Mouse (Mus musculus) T-helper 17 cell (primary cell): ENCODE measurements around the gene Angptl4.
"Not testable (repeated sequence)": the region's sequence is repeated elsewhere in the genome, so short reads cannot be mapped to it uniquely, and the experiment has no call there.

Source experiments
- in situ Hi-C, 2 experiments: fragments of 300-600 bp; cut with MboI, MseI; formaldehyde crosslinking; loops; 1 replicate in 1 of 2; 2 replicates in 1 of 2; pipeline ENCODE4 v1.15.1; 2025; ENCODE audit warnings: high pct_unique_total_duplicates in 2 of 2

Angptl4 gene

DNA sequence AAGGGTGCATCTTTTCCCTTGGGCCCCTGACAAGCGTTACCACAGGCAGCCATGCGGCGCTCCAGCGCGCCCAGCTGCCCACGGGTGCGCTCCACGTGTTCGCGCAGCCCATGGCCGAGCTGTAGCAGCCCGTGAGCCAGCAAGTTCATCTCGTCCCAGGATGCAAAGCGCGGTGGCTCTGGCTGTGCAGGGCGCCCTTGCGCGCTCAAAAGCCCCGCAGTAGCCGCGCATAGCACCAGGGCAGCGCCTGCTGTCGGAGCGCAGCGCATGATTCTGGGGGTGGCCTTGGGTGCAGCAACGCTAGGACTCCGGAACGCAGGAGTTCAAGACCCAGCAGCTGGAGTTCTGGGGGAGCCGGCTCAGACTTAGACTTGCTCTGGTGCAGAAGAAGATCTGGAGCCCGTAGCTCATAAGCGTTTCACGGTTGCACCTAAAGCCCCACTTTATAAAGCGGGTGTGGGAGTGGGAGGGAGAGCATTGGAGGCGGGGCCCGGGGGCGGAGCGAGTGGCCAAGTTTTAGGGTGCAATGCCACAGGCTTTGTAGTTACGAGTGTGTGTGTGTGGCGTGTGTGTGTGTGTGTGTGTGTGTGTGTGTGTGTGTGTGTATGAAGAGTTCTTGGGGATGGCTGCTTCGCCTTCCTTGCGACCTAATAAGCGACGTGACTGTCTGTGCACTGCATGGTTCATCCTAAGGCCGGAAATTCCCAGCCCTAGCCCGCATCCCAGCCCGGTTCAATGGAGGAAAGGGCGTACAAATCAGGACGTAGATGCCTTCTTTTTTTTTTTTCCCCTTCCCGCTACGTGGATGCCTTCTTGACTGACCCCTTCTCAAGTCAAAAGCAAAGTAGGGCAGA is at the start of gene Angptl4:
Gene Angptl4 (minus strand): TSS at position 707 of the 854 bp plus-strand sequence.
- in situ Hi-C loops = no loop called here

DNA sequence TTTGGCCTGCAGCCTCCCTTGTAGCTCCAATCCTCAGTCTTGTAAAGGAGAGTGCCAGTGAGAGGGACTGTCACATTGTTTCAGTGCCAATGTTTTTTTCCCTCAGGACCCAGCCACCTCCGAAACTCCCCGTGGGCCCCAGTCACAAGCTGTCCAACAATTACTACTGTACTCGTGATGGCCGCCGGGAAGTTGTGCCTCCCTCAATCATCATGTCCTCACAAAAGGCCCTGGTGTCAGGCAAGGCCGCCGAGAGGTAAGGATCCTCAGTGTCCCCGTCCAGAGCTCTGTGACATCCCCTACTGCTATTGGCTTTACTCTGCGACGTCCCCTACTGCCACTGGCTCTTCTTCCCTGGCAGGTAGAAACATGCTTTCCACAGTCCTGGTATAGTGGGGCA is 47.9 kb upstream of the Angptl4 start:
- in situ Hi-C loops = no loop called here

DNA sequence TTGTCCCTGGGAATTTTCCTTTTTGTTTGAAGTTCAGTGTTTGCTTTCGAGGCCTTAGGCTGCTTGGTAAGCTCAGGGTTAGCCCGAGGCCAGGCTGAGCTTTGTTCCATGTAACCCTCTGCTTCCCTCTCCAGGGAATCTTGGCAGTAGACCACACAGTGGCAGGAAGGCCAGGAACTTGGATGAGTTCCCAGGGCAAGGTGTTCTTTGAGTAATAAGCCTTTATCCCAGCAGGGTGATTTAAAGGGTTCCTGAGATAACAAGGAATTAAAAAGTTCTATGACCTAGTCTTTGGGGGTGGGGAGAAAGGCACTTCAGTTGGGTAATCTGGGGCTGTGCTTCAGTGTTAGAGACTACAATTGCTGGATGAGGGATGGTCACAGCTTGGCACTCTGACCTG is 47.3 kb upstream of the Angptl4 start:
- in situ Hi-C loops = no loop called here

DNA sequence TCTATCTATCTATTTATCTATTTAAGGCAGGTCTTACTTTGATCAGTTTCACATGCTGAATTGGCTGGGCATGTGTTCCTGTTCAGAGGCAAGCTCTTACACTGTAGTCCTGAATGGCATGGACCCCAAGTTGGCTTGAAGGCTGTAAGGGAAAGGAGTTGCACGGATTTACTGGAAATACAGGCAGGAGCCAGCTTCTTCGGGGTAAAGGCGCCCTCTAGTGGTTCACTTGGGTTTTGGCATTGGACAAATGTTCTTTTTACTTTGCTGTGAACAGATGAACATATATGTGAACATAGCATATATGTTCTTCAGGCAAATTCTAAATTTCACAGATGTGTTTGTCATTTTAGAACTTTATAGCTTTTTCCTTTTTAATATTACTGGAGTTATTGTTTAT is 45.2 kb upstream of the Angptl4 start:
- in situ Hi-C loops = no loop called here

DNA sequence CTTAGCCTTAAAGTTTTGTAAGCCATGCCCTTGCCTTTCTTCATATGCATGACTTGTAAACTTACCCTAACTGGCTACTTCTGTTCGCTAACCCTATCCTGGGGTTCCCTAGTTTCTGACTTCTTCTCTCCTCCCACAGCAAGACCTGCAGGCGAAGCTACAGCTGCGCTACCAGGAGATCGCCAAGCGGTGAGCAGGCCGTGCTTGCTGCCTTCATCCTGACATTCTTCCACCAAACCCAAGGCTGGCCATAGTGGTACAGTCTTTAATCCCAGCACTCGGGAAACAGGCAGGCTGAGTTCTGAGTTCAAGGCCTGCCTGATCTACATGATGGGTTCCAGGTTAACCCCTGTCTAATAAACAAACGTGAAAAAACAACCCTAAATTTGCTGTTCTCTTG is 43.8 kb upstream of the Angptl4 start:
- in situ Hi-C loops = no loop called here

DNA sequence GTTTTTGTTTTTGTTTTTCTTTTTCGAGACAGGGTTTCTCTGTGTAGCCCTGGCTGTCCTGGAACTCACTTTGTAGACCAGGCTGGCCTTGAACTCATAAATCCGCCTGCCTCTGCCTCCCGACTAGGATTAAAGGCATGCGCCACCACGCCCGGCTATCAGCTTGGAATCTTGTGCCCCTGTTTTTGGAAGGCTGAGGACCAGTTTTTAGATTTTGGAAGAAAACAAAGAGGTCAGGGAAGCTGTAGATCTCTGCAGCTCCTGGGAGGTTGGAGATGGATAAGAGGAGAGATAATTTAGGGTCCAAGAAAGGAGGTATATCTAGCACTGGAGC is 43.3 kb upstream of the Angptl4 start:
- in situ Hi-C loops = not testable (repeated sequence)

DNA sequence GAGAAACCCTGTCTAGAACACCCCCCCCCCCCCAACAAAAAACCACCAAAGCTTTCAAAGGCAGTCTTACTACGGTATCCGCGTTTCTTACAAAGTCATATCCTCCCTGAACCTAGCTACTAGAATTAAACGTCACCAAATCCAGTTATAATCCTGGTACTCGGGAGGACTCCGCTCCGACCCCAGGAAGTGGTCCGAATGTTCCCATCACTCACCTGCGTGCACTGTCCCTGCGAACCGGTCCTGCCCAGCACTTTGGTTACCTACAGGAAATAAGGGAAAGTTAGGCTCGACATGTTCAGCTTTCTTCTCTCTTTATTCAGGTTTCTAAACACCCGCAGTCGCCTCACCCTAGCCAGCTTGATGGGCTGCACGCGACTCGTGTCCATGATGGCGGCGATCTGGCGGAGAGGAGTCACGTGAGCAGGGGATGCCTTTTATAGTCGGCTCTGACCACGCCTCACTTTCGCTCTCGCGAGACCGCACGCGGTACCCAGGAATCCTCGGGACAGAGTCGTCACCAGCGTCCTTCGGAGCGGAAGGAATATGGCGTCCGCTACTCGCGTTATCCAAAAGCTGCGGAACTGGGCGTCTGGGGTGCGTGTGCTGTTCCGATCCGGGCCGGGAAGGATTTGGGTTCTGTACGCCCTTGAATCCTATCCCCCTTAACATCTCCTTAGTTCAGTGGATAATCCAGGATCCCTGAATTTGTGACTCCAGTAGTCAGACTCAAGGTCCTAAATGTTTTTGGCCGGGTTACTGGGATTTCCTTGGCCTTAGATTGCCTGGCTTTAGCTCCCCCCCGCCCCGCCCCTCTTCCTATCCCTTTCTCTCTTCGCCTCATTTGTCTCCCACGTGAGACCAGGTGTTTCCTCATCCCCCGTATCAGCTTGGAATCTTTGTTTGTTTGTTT is 42.7 kb upstream of the Angptl4 start, which contains the start of the genes Rps28 and Ndufa7:
Gene Rps28 (minus strand): TSS at position 479 of the 913 bp plus-strand sequence.
Gene Ndufa7 (plus strand): TSS at position 489 of the 913 bp plus-strand sequence.
- in situ Hi-C loops = no loop called here

DNA sequence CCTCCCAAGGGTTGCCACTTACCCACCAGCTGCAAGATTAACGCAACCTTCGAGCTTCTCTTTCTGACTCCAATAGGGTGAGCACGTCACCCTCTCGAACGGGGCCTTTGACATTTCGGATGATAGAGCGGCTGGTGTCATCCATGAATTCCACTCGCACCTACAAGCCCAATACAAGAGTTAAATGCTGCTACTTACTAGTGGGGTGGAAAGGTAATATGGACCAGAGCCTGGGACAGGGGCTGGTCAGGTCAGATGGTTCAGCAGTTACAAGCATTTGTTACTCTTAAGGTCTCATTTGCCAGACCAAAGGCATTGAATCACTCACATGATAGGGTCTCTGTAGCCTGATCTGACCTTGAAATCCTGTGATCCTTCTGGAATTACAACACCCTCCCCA is 41.5 kb upstream of the Angptl4 start:
- in situ Hi-C loops = not testable (repeated sequence)

DNA sequence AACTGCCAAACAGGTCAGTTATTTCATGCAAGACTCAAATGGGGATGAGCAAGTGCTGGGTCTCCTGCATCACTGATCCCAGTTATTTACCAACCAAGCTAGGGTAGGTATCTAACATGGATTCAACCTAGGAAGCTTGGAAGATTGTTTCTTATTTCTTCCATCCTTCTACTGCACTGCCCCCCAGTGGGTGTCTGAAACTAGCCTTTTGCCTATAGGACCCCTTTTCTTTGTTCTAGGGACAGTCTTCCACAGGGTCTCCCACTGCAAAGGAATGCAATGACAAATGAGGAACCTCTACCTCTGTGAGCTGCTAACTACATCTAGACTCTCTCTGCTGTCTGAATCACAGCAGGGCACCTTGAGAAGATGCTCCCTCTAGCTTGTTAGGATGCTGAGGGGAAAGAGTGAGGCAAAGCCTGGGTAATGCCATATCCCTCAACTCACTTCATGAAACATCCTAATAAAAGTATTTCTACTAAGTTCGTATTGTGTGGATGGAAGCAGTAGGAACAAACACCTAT is 40.9 kb upstream of the Angptl4 start:
- in situ Hi-C loops = no loop called here

DNA sequence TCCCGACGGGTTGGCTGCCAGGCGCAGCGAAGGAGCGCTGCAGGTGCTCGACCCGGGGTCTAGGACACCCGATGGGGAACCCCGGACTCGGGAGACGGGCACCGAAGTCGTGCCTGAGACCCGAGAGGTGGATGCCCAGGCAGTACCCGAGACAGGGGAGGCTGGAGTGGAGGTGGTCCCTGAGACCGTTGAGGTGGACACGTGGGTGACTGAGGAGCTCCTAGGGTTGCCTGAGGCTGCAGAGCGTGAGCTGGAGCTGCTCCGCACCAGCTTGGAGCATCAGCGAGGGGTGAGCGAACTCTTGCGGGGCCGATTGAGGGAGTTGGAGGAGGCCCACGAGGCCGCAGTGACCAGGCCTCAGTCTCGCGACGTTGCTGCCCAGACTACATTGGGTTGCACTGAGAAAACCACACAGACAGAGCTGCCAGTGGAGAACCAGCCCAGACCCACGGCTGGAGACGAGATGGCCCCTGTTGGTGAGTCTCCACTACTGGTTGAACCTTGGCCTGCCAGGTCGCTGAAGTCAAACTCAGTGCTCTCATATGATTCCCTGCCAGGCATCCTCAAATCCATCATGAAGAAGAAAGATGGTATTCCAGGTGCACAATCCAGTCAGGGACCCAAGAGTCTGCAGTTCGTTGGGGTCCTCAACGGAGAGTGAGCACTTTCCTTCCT is 36.5 kb upstream of the Angptl4 start:
- in situ Hi-C loops = no loop called here

DNA sequence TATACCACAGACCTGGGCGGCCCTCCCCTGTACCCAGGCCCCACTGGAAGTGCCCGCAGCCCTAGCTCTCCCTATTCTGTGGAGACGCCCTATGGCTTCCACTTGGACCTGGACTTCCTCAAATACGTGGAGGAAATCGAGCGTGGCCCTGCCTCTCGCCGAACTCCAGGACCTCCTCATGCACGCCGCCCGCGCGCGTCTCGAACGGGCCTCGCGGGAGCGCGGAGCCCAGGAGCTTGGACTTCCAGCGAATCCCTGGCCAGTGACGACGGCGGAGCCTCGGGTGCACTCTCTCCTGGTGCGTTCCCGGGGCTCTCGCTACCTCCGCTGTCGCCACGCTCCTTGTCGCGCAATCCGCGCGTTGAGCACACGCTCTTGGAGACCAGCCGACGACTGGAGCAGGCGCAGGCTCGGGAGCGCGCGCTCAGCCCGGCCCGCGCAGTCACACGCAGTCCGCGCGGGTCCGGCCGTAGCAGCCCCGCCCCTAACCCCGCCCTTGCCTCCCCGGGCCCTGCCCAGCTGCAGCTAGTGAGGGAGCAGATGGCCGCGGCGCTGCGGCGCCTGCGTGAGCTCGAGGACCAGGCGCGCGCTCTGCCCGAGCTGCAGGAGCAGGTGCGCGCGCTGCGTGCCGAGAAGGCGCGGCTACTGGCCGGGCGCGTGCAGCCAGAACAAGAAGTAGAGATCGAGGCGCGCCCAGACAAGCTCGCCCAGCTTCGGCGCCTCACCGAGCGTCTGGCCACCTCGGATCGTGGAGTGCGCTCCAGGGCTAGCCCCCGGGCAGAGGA is 35.7 kb upstream of the Angptl4 start:
- in situ Hi-C loops = no loop called here

DNA sequence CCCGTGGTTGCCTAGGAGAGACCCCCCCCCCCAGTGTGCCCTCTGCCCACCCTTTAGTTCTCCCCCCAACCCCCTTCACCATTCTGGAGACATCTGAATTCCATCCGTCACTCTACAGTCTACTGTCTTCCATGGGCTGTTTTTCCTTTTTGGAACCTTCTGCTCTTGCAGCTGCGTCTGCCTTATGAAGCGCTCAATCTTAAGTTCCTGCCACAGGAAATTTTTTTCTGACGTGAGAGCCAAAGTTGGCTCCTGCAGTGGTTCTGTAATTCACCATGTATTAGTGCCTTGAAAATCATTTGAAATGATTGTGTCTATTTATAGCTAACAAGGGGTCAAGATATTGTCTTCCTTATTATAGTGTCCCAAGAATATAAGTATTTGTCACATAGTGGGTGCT is 35.0 kb upstream of the Angptl4 start:
- in situ Hi-C loops = no loop called here

DNA sequence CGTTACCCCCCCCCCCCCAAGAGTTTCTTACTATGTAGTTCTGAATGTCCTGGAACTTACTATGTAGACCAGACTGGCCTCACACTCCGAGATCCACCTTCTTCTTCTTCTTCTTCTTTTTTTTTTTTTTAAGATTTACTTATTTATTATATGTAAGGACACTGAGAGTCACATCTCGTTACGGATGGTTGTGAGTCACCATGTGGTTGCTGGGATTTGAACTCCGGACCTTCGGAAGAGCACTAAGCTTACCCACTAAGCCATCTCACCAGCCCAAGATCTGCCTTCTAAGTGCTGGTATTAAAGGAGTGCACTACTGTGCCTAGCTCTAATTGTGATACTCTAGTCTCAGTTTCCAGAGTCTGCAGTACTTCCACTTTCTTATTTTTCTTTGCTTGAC is 33.8 kb upstream of the Angptl4 start:
- in situ Hi-C loops = no loop called here

DNA sequence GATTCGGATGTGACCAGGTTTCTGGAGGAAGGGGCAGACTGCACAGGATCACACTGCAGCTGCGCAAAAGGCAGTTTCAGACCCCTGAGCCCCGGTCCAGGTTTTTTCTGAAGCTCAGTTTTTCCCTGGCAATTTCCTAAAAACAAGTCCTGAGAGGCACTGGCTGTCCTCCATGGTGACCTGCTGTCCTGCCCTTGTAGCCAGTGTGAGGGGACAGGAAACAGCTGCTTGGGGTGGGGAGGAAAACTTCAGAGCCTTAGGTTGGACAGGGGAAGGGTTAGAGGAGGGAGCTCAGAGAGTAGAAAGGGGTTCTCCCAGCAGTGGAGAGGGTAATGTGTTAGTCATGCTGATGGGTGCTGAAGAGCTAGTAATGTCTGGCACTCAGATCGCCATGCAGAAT is 31.4 kb upstream of the Angptl4 start:
- in situ Hi-C loops = no loop called here

DNA sequence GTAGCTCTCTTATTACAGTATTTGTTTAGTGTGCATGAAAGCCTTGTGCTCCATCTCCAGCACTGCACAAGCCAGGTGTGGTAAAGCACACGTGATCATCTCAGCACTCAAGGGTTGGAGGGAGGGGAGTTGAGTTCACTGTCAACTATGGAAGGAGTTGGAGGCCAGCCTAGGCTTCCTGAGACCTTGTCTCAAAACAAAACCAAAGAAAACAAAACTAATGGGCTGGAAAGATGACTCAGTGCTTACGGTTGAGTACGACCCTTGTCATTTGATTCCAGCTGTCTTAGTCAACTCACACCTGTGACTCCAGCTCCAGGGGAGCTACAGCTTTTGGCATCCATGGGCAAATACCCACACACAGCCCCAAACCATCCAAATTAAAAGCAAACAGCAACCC is 30.8 kb upstream of the Angptl4 start:
- in situ Hi-C loops = no loop called here

DNA sequence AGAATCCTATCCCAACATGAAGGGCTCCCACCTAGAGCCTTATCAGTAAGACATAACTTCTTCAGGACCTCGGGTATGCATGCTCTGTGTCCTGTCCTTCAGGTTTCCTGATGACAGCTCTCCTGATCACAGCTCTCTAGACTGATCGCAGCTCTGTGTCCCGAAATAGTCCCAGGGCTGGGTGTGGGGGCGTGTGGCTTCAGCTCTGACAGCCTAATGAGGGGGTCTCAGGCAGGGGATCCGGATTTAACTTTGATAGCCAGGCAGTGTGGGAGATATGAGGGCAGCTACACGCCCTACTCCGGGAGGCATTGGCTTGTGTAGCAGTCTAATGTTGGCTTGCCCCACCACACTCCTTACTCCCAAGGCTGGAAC is 29.5 kb upstream of the Angptl4 start:
- in situ Hi-C loops = no loop called here

DNA sequence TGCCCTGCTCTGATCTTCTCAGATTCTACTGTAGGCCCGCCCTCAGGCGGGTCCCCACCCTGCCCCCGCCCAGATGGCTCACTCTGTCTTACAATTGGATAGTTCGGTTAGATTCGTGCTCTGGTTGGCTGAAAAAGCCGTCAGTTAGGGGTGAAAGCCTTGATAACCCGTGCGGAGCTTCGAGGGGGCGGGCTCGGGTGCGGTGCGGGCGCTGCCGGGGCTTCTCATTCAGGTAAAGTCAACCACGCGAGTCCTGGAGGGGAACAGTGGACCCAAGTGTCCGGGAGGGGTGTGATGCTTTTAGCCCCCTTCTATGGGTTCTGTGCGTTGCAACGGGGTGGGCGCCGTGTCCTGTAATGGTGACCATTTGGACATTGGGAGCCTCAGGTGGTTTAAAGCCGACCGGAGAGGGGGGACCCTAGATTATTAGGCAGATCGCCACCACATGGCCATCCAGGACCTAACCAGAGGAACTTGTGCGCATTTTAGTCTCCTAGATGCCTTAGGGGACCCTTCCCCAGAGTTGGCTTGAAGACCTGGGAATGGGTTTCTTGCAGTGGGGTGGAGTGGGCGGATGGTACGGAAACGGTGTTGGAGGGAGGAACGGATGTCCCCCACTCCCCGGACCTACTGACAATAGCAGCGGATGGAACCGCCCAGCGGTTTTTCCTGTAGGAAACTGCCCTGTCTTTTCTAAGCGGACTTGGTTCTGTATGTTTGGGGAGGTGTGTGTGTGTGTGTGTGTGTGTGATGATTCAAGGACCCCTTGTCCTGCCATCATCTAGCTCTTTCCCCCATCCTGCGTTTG is 28.9 kb upstream of the Angptl4 start, which contains the start of gene Kank3:
Gene Kank3 (plus strand): TSS at position 186 of the 808 bp plus-strand sequence.
- in situ Hi-C loops = no loop called here

DNA sequence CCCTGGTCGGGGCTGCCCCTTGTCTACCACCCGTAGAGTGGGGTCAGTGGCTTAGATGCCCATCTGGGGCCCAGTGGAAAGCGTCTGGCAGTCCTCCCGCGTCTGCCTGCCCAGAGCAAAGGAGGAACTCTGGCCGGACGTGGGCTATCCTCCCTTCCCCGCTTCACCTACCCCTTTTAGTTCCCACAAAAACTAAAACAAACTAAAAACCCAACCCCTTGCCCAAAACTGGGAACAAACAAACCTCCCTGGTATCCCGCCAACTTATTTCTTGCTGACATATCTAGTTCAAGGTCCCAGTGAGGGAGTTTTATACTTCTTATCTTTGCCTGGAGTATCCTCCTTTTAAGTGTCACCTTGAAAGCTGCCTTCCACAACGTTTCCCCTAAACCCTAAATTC is 26.6 kb upstream of the Angptl4 start:
- in situ Hi-C loops = no loop called here

DNA sequence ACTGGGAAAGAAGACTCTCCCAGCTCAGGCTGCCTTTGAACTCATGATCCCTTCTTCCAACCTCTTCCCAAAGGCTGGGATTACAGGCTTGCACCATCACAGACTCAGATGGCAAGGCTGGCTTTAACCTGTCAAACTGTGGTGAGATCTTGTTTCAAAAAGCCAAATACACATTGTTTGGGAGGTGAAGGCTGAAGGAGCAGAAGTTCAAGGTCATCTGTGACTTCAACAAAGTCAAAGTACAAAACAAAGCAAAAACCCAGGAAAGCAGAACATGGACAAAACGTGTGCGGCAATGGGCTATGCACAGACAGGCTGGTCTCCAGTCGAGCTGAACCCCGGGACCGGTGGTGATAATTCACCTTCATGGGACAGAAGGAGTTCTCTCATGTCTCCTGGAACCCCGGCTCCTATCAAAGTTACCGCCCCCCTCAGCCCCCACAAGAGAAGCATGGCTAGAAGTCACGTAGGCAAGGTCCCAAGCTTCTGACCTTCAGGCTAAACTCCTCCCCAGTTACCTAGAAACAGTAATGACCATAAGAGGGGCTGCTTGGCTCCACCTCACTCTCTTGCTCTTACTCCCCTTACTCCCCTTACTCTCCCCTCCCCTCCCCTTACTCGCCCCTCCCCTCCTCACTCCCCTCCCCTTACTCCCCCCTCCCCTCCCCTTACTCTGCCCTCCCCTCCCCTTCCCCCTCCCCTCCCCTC is 25.7 kb upstream of the Angptl4 start:
- in situ Hi-C loops = no loop called here
